Mouse (Mus musculus) heart, embryonic 14.5 days (tissue): ENCODE measurements around the gene Dcaf4. TPM values are rescaled to one million over a fixed set of nuclear protein-coding genes. Genes with fewer than 3 reads are reported as not detected.

Source experiments
- ATAC-seq: fragments of 200-750 bp; cut with Nextera tagmentation; 2 replicates; pipeline ENCODE4 v1.8.0; 2017; ENCODE audit warnings: low read depth, moderate TSS enrichment; ENCODE audit not compliant: insufficient number of reproducible peaks, insufficient read depth, low FRiP score
- H3K27ac ChIP-seq, 2 experiments: fragments of 200-500 bp in 1 of 2; fragments of 300-500 bp in 1 of 2; sonication (generic) in 1 of 2; replicated peaks in 1 of 2; 2 replicates each; pipeline ENCODE4 v1.5.1; 2012 to 2014; ENCODE audit warnings: low read depth in 2 of 2, low read length in 2 of 2, control low read depth in 1 of 2, mild to moderate bottlenecking in 1 of 2, mixed read lengths in 1 of 2; ENCODE audit not compliant: control insufficient read depth in 1 of 2, insufficient read depth in 1 of 2
- H3K27me3 ChIP-seq: fragments of 300-500 bp; sonication (generic); 2 replicates; pipeline ENCODE4 v1.6.1; 2014; ENCODE audit warnings: mild to moderate bottlenecking, low read length, control low read depth; ENCODE audit not compliant: control insufficient read depth, insufficient read depth
- H3K36me3 ChIP-seq: fragments of 300-500 bp; sonication (generic); 2 replicates; pipeline ENCODE4 v1.6.1; 2014; ENCODE audit warnings: mild to moderate bottlenecking, control low read depth, low read length, mixed read lengths; ENCODE audit not compliant: control insufficient read depth, insufficient read depth
- H3K4me1 ChIP-seq, 2 experiments: fragments of 200-500 bp in 1 of 2; fragments of 300-500 bp in 1 of 2; sonication (generic) in 1 of 2; 2 replicates each; pipeline ENCODE4 v1.6.1; 2012 to 2014; ENCODE audit warnings: low read length in 2 of 2, control low read depth in 1 of 2, mixed read lengths in 1 of 2; ENCODE audit not compliant: control insufficient read depth in 2 of 2, insufficient read depth in 2 of 2
- H3K4me2 ChIP-seq: fragments of 300-500 bp; sonication (generic); 2 replicates; pipeline ENCODE4 v1.6.1; 2014; ENCODE audit warnings: mild to moderate bottlenecking, low read length
- H3K4me3 ChIP-seq, 2 experiments: fragments of 200-500 bp in 1 of 2; fragments of 300-500 bp in 1 of 2; sonication (generic) in 1 of 2; 2 replicates each; pipeline ENCODE4 v1.5.1; 2012 to 2014; ENCODE audit warnings: low read length in 2 of 2, mild to moderate bottlenecking in 2 of 2, control low read depth in 1 of 2, low read depth in 1 of 2, moderate library complexity in 1 of 2; ENCODE audit not compliant: control insufficient read depth in 1 of 2, insufficient read depth in 1 of 2
- H3K9ac ChIP-seq: fragments of 300-500 bp; sonication (generic); 2 replicates; pipeline ENCODE4 v1.6.1; 2014; ENCODE audit warnings: mild to moderate bottlenecking, low read length
- H3K9me3 ChIP-seq: fragments of 300-500 bp; sonication (generic); 2 replicates; pipeline ENCODE4 v1.6.1; 2016; ENCODE audit warnings: low read length, control low read depth; ENCODE audit not compliant: control insufficient read depth
- WGBS: fragments of 180-500 bp; shearing (Covaris S2); extraction: QIAGEN DNeasy Blood & Tissue Kit; methylation state at CpG from one replicate; pipeline ENCODE4 v1.1.7; 2014; 5-methylcytosine and 5-hydroxymethylcytosine counted together
- polyA plus RNA-seq: library from polyadenylated mRNA; unstranded; fragments of >200 nt; fragmentation: Nextera tagmentation; extraction: Ambion mirVana; gene quantifications from 2 replicates; pipeline ENCODE4 v1.2.1, GENCODE M21; 2014

Dcaf4 gene
- polyA plus RNA-seq, 1 experiment from 2014 or later, result 27.5 TPM

GRCm38 (mm10) chr12:83488211-83488941, 31.9 kb upstream of the Dcaf4 start:
- H3K27me3 ChIP-seq, result no peaks in the 10 kb centered on the region
- H3K4me1 ChIP-seq, result peaks cover 11 to 27% of the 10 kb centered on the region in 2 experiments
- peak overlapping the region; percentile 80 for H3K4me2 ChIP-seq
- peaks cover 5% of the 10 kb centered on the region for H3K9me3 ChIP-seq
- under 1% methylated on average over 29 of the region's 29 CpGs for WGBS
- no peak for ATAC-seq
- H3K9ac ChIP-seq, result peak overlapping the region; percentile 73
- no peaks in the 10 kb centered on the region for H3K36me3 ChIP-seq
- H3K4me3 ChIP-seq, result peak overlapping the region; percentile 80 to 98
- H3K27ac ChIP-seq, result peak overlapping the region; percentile 85 to 92

GRCm38 (mm10) chr12:83489748-83490147, 30.5 kb upstream of the Dcaf4 start:
- no peak overlapping the region for H3K4me2 ChIP-seq
- peaks cover 5% of the 10 kb centered on the region for H3K9me3 ChIP-seq
- H3K9ac ChIP-seq, result no peak overlapping the region
- H3K27me3 ChIP-seq, result no peaks in the 10 kb centered on the region
- no peak for ATAC-seq
- no peak overlapping the region for H3K4me3 ChIP-seq
- 51% methylated on average over 2 of the region's 2 CpGs for WGBS
- H3K4me1 ChIP-seq, result peaks cover 6 to 20% of the 10 kb centered on the region in 2 experiments
- H3K36me3 ChIP-seq, result no peaks in the 10 kb centered on the region
- H3K27ac ChIP-seq, result no peak overlapping the region

- no peak overlapping the region for H3K27ac ChIP-seq
- H3K36me3 ChIP-seq, result no peaks in the 10 kb centered on the region
- ATAC-seq, result no peak
- no peak overlapping the region for H3K4me2 ChIP-seq
- no peak overlapping the region for H3K9ac ChIP-seq
- 62% methylated on average over 1 of the region's 1 CpGs for WGBS
- H3K27me3 ChIP-seq, result no peaks in the 10 kb centered on the region
- no peak overlapping the region for H3K4me3 ChIP-seq
- peaks cover 0 to 11% of the 10 kb centered on the region in 2 experiments; a peak in 3 of 4 replicates for H3K4me1 ChIP-seq
- peaks cover 5% of the 10 kb centered on the region for H3K9me3 ChIP-seq
Observed at GRCm38 (mm10) chr12:83491609-83492008, 28.7 kb upstream of the Dcaf4 start.

GRCm38 (mm10) chr12:83492808-83493207, 27.5 kb upstream of the Dcaf4 start:
- 49% methylated on average over 3 of the region's 3 CpGs for WGBS
- no peaks in the 10 kb centered on the region for H3K27me3 ChIP-seq
- H3K27ac ChIP-seq, result no peak overlapping the region
- no peak for ATAC-seq
- H3K4me3 ChIP-seq, result no peak overlapping the region
- H3K36me3 ChIP-seq, result no peaks in the 10 kb centered on the region
- no peak overlapping the region for H3K4me2 ChIP-seq
- H3K4me1 ChIP-seq, result peaks cover 0 to 11% of the 10 kb centered on the region in 2 experiments; a peak in 3 of 4 replicates
- no peak overlapping the region for H3K9ac ChIP-seq
- H3K9me3 ChIP-seq, result peaks cover 5% of the 10 kb centered on the region

- H3K9ac ChIP-seq, result no peak overlapping the region
Observed at GRCm38 (mm10) chr12:83494196-83494595, 26.1 kb upstream of the Dcaf4 start.

GRCm38 (mm10) chr12:83495248-83495960, 24.9 kb upstream of the Dcaf4 start:
- no peak overlapping the region for H3K4me3 ChIP-seq
- H3K9me3 ChIP-seq, result peaks cover 5% of the 10 kb centered on the region
- no peak for ATAC-seq
- no peak overlapping the region for H3K9ac ChIP-seq
- WGBS, result 70% methylated on average over 4 of the region's 4 CpGs
- no peaks in the 10 kb centered on the region for H3K4me1 ChIP-seq
- no peaks in the 10 kb centered on the region for H3K36me3 ChIP-seq
- no peaks in the 10 kb centered on the region for H3K27me3 ChIP-seq
- no peak overlapping the region for H3K27ac ChIP-seq
- no peak overlapping the region for H3K4me2 ChIP-seq

More at GRCm38 (mm10) chr12:83494196-83494595, 26.1 kb upstream of the Dcaf4 start:
- peaks cover 5% of the 10 kb centered on the region for H3K9me3 ChIP-seq
- peaks cover 0 to 4% of the 10 kb centered on the region in 2 experiments; a peak in 2 of 4 replicates for H3K4me1 ChIP-seq
- no peaks in the 10 kb centered on the region for H3K36me3 ChIP-seq
- H3K4me3 ChIP-seq, result no peak overlapping the region
- no peaks in the 10 kb centered on the region for H3K27me3 ChIP-seq
- WGBS, result 75% methylated on average over 9 of the region's 9 CpGs
- no peak for ATAC-seq
- no peak overlapping the region for H3K4me2 ChIP-seq
- H3K27ac ChIP-seq, result no peak overlapping the region

GRCm38 (mm10) chr12:83495961-83496282, 24.3 kb upstream of the Dcaf4 start:
- ATAC-seq, result no peak
- H3K4me2 ChIP-seq, result no peak overlapping the region
- H3K9me3 ChIP-seq, result peaks cover 5% of the 10 kb centered on the region
- no peaks in the 10 kb centered on the region for H3K36me3 ChIP-seq
- no peak overlapping the region for H3K27ac ChIP-seq
- H3K4me1 ChIP-seq, result no peaks in the 10 kb centered on the region
- WGBS, result 65% methylated on average over 9 of the region's 9 CpGs
- H3K4me3 ChIP-seq, result no peak overlapping the region
- no peak overlapping the region for H3K9ac ChIP-seq
- no peaks in the 10 kb centered on the region for H3K27me3 ChIP-seq
